Mouse (Mus musculus) E14TG2a.4 (cell line): ENCODE measurements around the gene Ube2e2.

Experiments used
- CTCF ChIP-seq: conservative IDR thresholded peaks from 2 replicates; pipeline ENCODE4 v1.5.1; 2014; ENCODE audit warnings: low read length
- NANOG ChIP-seq: IDR thresholded peaks from 2 replicates; pipeline ENCODE4 v1.6.1; 2014; ENCODE audit warnings: borderline replicate concordance, low read length, mixed read lengths

- TF ChIP-seq CTCF: no peak
- no peak for TF ChIP-seq NANOG
Measured at GRCm38 (mm10) chr14:18581735-18582134, 312.3 kb downstream of the Ube2e2 start.
